Mouse (Mus musculus) intestine, embryonic 14.5 days (tissue): ENCODE measurements around the gene Gpr183. TPM values are rescaled to one million over a fixed set of nuclear protein-coding genes. Genes with fewer than 3 reads are reported as not detected.

Experiments
- ATAC-seq: fragments of 200-750 bp; cut with Nextera tagmentation; replicated peaks from 2 replicates; pipeline ENCODE4 v1.8.0; 2017; ENCODE audit warnings: low read depth, moderate number of reproducible peaks, moderate TSS enrichment, moderate library complexity; ENCODE audit not compliant: low FRiP score, low TSS enrichment
- DNase-seq: peaks from one replicate; pipeline ENCODE4 v3.0.0-alpha.2; 2018; ENCODE audit warnings: low spot score
- H3K27ac ChIP-seq: fragments of 300-500 bp; sonication (generic); 2 replicates; pipeline ENCODE4 v1.5.1; 2014; ENCODE audit warnings: low read depth, mild to moderate bottlenecking, control low read depth
- H3K27me3 ChIP-seq: fragments of 300-500 bp; sonication (generic); replicated peaks from 2 replicates; pipeline ENCODE4 v1.6.1; 2014; ENCODE audit warnings: low read length, control low read depth; ENCODE audit not compliant: control insufficient read depth, insufficient read depth
- H3K36me3 ChIP-seq: fragments of 300-500 bp; sonication (generic); 2 replicates; pipeline ENCODE4 v1.6.1; 2014; ENCODE audit warnings: low read length, control low read depth; ENCODE audit not compliant: control insufficient read depth, insufficient read depth
- H3K4me1 ChIP-seq: fragments of 300-500 bp; sonication (generic); replicated peaks from 2 replicates; pipeline ENCODE4 v1.6.1; 2014; ENCODE audit warnings: low read length, control low read depth, mixed read lengths; ENCODE audit not compliant: control insufficient read depth, insufficient read depth
- H3K4me2 ChIP-seq: fragments of 300-500 bp; sonication (generic); 2 replicates; pipeline ENCODE4 v1.6.1; 2014; ENCODE audit warnings: low read length
- H3K4me3 ChIP-seq: fragments of 300-500 bp; sonication (generic); 2 replicates; pipeline ENCODE4 v1.5.1; 2014; ENCODE audit warnings: low read depth, low read length, control low read depth, mixed read lengths
- H3K9ac ChIP-seq: fragments of 300-500 bp; sonication (generic); 2 replicates; pipeline ENCODE4 v1.6.1; 2014; ENCODE audit warnings: mild to moderate bottlenecking, low read length
- H3K9me3 ChIP-seq: fragments of 300-500 bp; sonication (generic); 2 replicates; pipeline ENCODE4 v1.6.1; 2016; ENCODE audit warnings: low read length, control low read depth; ENCODE audit not compliant: control insufficient read depth
- WGBS: fragments of 180-500 bp; shearing (Covaris S2); extraction: QIAGEN DNeasy Blood & Tissue Kit; methylation state at CpG from one replicate; pipeline ENCODE4 v1.1.7; 2014; 5-methylcytosine and 5-hydroxymethylcytosine counted together
- polyA plus RNA-seq: library from polyadenylated mRNA; unstranded; fragments of >200 nt; fragmentation: Nextera tagmentation; extraction: Ambion mirVana; gene quantifications from 2 replicates; pipeline ENCODE4 v1.2.1, GENCODE M21; 2014

The Gpr183 gene
- polyA plus RNA-seq, 1 experiment from 2014 or later = 3.4 TPM

GRCm38 (mm10) chr14:121962128-121962890 is 2.7 kb downstream of the Gpr183 start:
- no peak for ATAC-seq
- Histone ChIP-seq H3K4me2 (no peak overlapping the region), H3K36me3 (no peaks in the 10 kb centered on the region), H3K9ac (no peak overlapping the region), H3K4me1 (peaks cover 22% of the 10 kb centered on the region), H3K27ac (no peak overlapping the region), H3K27me3 (no peaks in the 10 kb centered on the region), H3K4me3 (no peak overlapping the region), H3K9me3 (no peaks in the 10 kb centered on the region)
- 69% methylated on average over 14 of the region's 14 CpGs for WGBS
- DNase-seq = peak; percentile 48

- no peak for ATAC-seq
- Histone ChIP-seq H3K27me3 (no peaks in the 10 kb centered on the region), H3K4me3 (no peak overlapping the region), H3K27ac (no peak overlapping the region), H3K9me3 (no peaks in the 10 kb centered on the region), H3K36me3 (no peaks in the 10 kb centered on the region), H3K4me1 (peaks cover 22% of the 10 kb centered on the region), H3K4me2 (peak overlapping the region; percentile 13; the same call in 1 of the 2 replicates), H3K9ac (no peak overlapping the region)
- no peak for DNase-seq
- 48% methylated on average over 12 of the region's 12 CpGs for WGBS
Measured at GRCm38 (mm10) chr14:121961496-121962127, 3.4 kb downstream of the Gpr183 start.

- DNase-seq (peak; percentile 51), ATAC-seq (no peak)
- H3K4me1 ChIP-seq = peaks cover 22% of the 10 kb centered on the region
- no peaks in the 10 kb centered on the region for H3K9me3 ChIP-seq
- H3K27me3 ChIP-seq = no peaks in the 10 kb centered on the region
- 27% methylated on average over 6 of the region's 6 CpGs for WGBS
- no peak overlapping the region for H3K4me3 ChIP-seq
- H3K4me2 ChIP-seq = peak overlapping the region; percentile 13; the same call in 1 of the 2 replicates
- no peak overlapping the region for H3K9ac ChIP-seq
- H3K27ac ChIP-seq = no peak overlapping the region
- H3K36me3 ChIP-seq = no peaks in the 10 kb centered on the region
Measured at GRCm38 (mm10) chr14:121960997-121961396, 4.0 kb downstream of the Gpr183 start.

- WGBS = 88% methylated on average over 2 of the region's 2 CpGs
- Histone ChIP-seq H3K36me3 (no peaks in the 10 kb centered on the region), H3K4me3 (no peak overlapping the region), H3K27me3 (no peaks in the 10 kb centered on the region), H3K4me2 (no peak overlapping the region), H3K4me1 (peaks cover 22% of the 10 kb centered on the region), H3K9me3 (no peaks in the 10 kb centered on the region), H3K27ac (no peak overlapping the region), H3K9ac (no peak overlapping the region)
- ATAC-seq (no peak), DNase-seq (peak; percentile 38)
Measured at GRCm38 (mm10) chr14:121960531-121960930, 4.5 kb downstream of the Gpr183 start.

- H3K36me3 ChIP-seq = 0 out of 2 replicates have a peak, but pooled peaks cover under 1% of the 10 kb centered on the region
- H3K4me3 ChIP-seq = no peak overlapping the region
- no peak overlapping the region for H3K4me2 ChIP-seq
- no peak for ATAC-seq
- no peaks in the 10 kb centered on the region for H3K9me3 ChIP-seq
- H3K4me1 ChIP-seq = peaks cover 22% of the 10 kb centered on the region
- 89% methylated on average over 4 of the region's 4 CpGs for WGBS
- H3K9ac ChIP-seq = no peak overlapping the region
- no peaks in the 10 kb centered on the region for H3K27me3 ChIP-seq
- H3K27ac ChIP-seq = no peak overlapping the region
- no peak for DNase-seq
Measured at GRCm38 (mm10) chr14:121960031-121960430, 5.0 kb downstream of the Gpr183 start.

GRCm38 (mm10) chr14:121959538-121959980 is 5.4 kb downstream of the Gpr183 start:
- H3K9me3 ChIP-seq = no peaks in the 10 kb centered on the region
- no peak overlapping the region for H3K4me3 ChIP-seq
- ATAC-seq = no peak
- H3K27ac ChIP-seq = no peak overlapping the region
- H3K27me3 ChIP-seq = no peaks in the 10 kb centered on the region
- 88% methylated on average over 3 of the region's 3 CpGs for whole genome bisulfite sequencing
- no peak overlapping the region for H3K9ac ChIP-seq
- H3K36me3 ChIP-seq = 0 out of 2 replicates have a peak, but pooled peaks cover 5% of the 10 kb centered on the region
- H3K4me2 ChIP-seq = no peak overlapping the region
- H3K4me1 ChIP-seq = peaks cover 18% of the 10 kb centered on the region
- DNase-seq = peak; percentile 44

- no peak overlapping the region for H3K4me3 ChIP-seq
- H3K4me2 ChIP-seq = no peak overlapping the region
- DNase-seq (peak; percentile 51), ATAC-seq (0 out of 2 replicates have a peak, but pooled peaks have one; percentile 17)
- peaks cover 16% of the 10 kb centered on the region for H3K4me1 ChIP-seq
- H3K27me3 ChIP-seq = no peaks in the 10 kb centered on the region
- no peaks in the 10 kb centered on the region for H3K9me3 ChIP-seq
- no peak overlapping the region for H3K27ac ChIP-seq
- 50% methylated on average over 10 of the region's 10 CpGs for WGBS
- 0 out of 2 replicates have a peak, but pooled peaks cover 9% of the 10 kb centered on the region for H3K36me3 ChIP-seq
- H3K9ac ChIP-seq = no peak overlapping the region
Measured at GRCm38 (mm10) chr14:121958751-121959537, 6.1 kb downstream of the Gpr183 start.

- no peaks in the 10 kb centered on the region for H3K9me3 ChIP-seq
- no peak overlapping the region for H3K27ac ChIP-seq
- H3K9ac ChIP-seq = no peak overlapping the region
- 94% methylated on average over 3 of the region's 3 CpGs for WGBS
- peak; percentile 29 for DNase-seq
- H3K4me1 ChIP-seq = peaks cover 9% of the 10 kb centered on the region; the same call in 1 of the 2 replicates
- H3K36me3 ChIP-seq = 0 out of 2 replicates have a peak, but pooled peaks cover 9% of the 10 kb centered on the region
- no peaks in the 10 kb centered on the region for H3K27me3 ChIP-seq
- no peak overlapping the region for H3K4me3 ChIP-seq
- H3K4me2 ChIP-seq = no peak overlapping the region
- ATAC-seq = no peak
Measured at GRCm38 (mm10) chr14:121958041-121958750, 6.8 kb downstream of the Gpr183 start.
